Mouse (Mus musculus): ENCODE measurements around the gene Zrsr2. TPM values are rescaled to one million over a fixed set of nuclear protein-coding genes. Genes with fewer than 3 reads are reported as not detected.

The Zrsr2 gene
- total RNA-seq (2021) = 10 to 100 TPM; 23.7 to 30.2 TPM
- long read RNA-seq, experiment 1, transcript Zrsr2-201 (5 exons, 3,867 nt) = major isoform, 12 of 35 reads
- long read RNA-seq, experiment 1, transcript Zrsr2-202 (11 exons, 2,735 nt) = minor isoform, 7 of 35 reads
- long read RNA-seq, experiment 1, partial matches to known transcripts = 9 of 35 reads
- long read RNA-seq, experiment 1, other reads (novel, unspliced or antisense) = 6 of 35 reads
- long read RNA-seq, experiment 2, partial matches to known transcripts = 5 of 14 reads
- long read RNA-seq, experiment 2, other reads (novel, unspliced or antisense) = 2 of 14 reads

DNA sequence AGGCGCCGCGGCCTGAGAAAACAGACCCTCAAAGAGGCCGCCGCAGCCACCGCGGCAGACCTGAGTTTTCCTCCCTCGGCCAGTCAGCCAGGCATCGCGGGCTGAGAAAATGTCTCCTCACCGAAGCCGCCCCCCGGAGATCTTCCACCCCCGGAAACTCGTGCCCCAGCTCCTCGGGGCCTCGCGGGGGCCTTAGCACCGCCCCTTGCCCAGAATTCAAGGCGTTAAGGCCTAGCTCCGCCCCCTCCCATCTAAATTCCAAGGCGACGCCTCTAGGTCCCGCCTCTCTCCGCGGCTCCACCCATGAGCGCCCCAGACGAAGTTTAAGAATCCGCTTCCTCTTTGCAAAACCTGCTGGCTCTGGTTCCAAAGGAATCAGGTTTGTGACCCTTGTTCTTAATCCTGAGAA lies at the start of gene Zrsr2:
Gene Zrsr2 (minus strand): TSS at position 195 of the 409 bp plus-strand sequence.
- peak; percentile 85 to 92 for DNase-seq

DNA sequence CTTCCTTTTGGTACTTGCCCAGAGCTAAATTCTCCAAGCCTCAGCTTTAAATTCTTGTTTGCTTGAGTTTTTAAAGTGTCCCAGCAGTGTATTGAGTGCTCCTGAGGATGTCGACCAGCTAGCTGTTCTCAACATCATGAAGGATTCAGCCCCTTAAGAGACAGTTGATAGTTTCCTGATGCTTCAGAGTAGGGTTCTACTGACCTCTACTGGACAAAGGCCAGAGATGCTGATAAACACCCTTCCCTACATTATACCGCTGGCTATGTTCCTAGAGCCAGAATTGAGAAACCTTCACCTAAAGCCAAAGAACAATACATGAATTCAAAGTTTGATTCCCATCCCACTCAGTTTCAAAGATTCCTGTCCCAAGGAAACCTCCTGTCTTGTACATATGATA lies 46.3 kb upstream of the Zrsr2 start:
- peak in 1 of 2 experiments; percentile 26 for DNase-seq

DNA sequence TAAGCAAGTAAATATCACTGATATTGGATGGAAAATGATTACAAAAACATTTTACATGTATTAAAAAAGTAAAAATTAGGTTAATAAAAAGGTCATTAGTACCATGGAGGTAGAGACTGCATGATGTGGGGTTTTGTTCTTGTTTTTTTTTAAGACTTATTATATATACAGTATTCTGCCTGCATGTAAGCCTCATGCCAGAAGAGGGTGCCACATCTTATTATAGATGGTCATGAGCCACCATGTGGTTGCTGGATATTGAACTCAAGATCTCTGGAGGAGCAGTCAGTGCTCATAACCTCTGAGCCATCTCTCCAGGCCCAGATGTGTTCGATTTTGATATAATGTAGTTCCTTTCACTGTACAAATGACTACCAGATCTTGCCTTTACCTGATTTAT lies 41.4 kb upstream of the Zrsr2 start:
- DNase-seq = no peak

DNA sequence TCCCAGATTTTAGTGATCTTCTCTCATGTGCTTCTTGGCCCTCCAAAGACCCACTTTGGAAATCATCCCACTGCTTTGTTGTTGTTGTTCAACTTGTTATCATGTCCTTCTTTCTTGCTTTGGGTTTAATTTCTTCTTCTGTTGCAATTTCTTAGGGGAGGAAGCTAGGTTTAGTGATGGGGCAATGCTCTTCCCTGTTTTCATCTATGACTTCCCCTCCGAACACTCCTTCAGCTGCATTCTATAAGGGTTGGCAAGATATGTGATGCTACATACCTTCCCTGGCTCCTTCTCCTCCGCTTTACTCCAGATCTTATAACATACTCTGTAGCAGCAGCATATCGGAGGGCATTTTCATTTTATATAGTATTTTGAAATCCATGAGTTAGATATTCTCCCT lies 38.3 kb upstream of the Zrsr2 start:
- no peak for DNase-seq

DNA sequence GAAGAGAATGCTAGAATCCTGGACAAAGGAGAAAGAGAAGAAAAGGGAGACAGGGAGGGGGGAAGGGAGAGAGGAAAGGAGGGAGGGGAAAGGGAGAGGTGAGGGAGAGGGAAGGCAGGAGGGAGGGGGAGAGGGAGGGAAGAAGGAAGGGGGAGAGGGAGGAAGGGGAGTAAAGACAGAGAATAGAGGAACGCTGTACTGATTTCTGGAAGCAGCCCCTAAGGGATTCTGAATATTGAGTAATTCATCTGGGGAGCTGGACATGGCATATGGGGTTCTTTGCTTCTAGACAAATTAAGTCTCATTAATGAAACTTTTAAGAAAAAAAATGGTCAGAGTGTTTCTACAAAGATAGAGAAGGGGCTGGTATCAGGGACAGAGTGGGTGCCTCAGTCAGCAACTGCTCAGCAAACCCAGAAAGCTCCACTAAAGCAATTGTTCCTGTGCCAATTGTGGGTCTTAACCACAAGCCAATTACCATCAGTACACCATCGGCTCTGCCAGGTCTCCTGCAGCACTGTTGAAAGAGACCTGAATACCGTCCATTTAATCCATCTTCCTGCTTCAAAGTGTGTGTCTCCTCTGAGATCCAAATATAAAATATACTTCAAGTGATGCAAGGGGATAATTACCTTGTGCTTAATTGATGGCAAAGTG lies 29.4 kb upstream of the Zrsr2 start:
- no peak for DNase-seq

DNA sequence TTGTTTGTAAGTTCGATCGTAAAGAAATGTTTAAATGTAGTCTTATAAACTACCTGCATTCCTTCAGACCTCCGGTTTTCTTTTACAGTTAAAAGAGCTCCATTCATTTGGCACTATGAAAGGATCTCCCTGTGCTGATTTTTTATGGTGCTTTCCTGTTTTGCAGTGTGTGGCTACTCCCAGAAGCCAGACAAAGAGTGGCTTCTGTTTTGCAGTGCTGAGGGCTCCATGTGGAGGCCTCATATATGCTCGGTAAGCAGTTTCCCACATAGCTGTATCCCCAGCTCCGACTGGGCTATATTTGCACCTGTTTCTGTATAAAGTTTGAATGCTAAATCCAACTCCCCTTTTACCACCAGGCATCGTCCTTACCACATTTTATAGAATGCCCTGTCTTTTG lies 23.7 kb upstream of the Zrsr2 start:
- DNase-seq = no peak

DNA sequence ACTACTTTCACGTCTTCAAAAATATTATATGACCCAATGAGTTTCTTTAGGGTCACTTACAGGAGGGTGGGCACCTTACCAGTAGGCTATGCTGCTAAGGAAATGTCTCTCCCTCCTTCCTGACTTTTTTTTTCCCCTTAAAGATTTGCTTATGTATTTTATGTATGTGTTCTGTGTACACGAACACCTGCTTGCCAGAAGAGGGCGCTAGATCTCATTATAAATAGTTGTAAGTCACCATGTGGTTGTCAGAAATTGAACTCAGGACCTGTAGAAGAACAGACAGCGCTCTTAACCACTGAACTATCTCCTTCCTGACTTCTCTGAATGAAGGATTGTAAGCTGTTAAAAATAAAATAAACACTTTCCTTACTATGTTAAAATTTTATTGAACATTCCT lies 23.0 kb upstream of the Zrsr2 start:
- DNase-seq = no peak

DNA sequence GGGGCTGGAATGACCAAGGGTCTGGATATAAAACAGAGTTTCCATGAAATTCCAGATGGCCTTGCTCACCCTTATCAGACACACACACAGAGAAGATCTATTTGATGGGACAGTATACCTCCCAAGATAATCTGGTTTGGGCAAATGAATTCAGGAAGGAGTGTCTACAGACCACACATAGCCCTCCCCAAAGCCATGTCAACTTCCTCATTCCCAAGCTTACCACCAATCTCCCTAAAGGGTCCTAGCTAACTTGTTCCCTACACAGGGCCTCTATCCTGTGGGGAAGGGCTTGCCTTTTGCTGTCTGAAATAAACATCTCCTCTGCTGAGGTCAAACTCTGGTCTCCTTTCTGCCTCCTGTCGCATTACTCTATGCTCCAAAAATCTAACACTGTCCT lies 22.6 kb upstream of the Zrsr2 start:
- no peak for DNase-seq

DNA sequence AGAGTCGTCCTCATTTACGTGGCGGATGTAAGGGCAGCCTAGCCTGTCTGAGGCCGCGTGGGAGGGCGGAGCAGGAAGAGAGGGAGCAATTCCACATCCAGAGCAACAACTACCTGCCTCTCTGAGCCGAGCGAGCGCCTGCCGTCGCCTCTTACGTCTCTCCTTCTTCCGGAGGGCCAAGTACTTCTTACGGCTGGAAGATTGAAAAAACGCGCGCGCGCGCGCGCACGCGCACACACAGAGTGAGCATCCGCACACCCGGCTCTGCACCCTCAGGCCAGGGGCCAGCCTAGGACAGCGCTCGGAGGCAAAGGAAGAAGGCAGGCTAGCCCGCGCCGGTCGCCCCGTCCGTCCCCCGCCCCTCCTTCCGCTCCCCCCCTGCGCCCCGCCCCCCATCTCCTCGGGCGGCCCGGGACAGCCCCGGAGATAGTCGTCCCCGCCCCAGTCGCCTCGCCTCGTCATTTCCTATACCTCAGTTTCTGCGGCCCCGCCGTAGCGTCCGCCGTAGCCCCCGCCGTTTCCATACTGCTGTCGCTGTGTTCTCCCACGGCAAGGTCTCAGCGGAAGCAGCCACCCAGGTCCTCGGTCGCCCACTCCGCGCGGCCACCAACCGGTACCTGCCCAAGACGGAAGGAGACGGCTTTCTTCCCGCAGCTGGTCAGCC lies 526 bp downstream of the Zrsr2 start:
- peak; percentile 69 to 86 for DNase-seq

DNA sequence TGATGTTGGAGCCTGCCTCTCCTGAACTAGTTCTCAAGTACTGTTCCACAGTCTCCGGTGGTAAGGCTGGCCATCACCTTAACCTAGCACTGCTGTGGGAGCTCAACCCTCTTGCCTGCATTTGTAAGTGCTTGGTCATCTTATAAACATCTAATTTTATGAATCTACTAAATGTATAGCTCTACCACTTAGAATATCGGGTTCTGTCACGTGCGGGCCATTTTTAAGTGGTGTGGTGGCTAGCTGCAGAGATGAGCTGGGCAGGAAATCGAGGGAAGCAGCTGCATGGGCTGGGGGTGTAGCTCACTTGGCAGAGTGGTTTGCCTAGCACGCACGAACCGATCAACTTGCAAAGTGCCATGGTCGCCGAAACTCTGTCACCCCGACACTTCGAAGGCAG lies 1.1 kb downstream of the Zrsr2 start:
- no peak for DNase-seq

DNA sequence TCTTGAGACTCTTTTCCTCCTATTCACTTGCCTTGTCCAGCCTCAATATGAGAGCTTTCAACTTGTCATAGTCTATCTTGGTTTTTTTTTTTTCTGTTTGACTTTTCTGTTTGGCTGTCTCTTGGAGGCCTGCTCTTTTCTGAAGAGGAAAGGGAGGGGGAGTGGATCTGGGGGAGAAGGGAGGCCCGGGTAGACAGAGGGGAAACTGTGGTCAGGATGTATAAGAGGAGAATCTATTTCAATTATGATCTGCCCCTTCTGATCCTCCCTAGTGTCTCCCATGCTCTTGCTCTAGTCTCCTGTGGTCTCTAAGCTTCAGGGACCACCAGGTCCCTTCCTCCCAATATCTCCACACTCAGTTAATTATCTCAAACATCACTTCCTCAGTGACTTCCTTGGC lies 6.8 kb downstream of the Zrsr2 start:
- no peak for DNase-seq

DNA sequence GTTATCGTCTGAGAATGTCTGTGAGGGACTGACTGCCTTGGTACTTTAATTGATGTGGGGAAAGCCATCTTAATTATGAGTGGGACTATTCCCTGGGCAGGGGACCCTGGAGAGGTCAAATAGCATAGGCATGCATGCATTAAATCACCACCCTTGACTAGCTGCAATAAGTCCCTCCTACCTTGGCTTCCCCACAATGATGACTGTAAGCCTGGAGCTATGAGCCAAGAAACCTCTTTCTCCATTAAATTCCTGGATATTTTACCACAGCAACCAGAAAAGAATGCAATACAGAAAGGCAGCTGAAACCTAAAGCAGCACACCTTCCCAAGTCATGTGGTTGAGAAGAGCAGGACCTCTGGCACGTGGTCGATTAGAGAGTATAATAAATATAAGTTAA lies 14.1 kb downstream of the Zrsr2 start:
- no peak for DNase-seq

DNA sequence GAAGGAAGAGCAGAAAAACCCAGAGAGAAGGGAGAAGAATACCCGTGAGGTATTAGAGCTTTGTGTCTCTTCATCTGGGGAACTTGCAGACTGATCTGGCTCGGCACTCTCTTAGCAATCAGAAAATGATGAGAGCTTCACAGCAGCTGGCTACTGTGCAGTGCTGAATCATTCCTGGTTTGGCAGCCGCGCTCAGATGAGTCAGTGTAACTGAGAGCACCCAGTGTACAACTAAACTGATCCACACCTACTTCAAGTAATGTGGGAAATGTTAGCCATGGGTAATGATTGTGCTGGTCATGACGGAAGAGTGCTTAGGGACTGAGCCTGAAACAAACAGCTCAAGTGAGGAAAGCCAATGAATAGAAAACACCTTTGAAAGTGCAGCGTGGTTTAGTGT lies 19.9 kb downstream of the Zrsr2 start:
- DNase-seq = peak; percentile 64 to 68

DNA sequence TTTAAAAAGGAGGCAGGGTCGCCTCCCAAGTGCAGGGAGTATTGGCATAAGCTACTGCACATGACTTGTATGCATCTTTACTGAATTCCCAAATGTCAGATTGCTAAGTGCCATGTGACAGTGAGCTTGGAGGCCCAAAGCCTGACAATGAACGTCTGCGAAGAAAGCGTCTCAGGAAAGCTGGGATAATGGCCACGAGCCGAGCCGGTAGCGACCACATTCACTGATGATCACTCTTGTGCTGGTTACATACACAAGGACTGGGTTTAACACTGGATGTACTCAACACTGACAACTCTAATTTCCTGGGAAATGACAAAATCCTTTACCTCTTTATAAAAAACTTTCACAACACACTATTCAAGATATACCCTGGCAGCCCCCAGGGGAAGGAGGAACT lies 23.7 kb downstream of the Zrsr2 start:
- DNase-seq = no peak

DNA sequence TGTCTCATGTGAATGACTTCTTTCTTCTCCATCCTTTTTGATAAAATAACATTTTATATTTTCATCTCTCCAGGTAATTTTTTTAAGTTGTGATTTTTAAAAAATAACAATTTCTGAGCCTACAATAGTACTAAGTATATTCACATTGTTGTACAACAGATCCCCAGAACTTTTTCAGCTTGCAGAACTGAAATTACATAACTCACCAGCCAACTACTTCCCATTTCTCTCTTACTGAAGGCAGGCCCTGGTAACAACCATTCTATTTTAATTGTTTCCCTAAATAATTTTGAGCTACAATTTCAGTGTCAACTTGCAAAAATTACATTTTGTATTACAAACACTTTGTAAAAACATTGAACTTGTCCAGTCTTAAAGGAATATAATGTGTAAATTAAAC lies 28.9 kb downstream of the Zrsr2 start:
- DNase-seq = no peak

DNA sequence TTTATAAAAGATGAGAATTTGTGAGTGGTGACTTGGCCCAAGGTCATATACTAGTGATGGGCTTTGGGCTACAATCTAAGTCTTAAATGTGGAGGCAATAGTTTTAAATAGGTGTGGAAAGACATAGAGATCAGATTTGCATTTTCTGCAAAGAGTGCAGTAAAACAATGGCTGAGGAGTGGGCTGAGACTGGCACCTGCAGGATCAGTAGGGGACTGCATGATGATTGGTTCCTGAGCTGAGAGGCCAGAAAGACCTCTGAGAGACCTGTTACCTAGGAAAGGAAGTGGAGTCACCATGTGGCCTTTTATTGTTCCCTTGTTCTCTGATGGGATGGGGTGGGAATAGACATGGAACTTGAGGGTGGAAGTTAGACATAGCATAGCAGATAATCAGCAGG lies 45.7 kb downstream of the Zrsr2 start:
- DNase-seq = no peak

DNA sequence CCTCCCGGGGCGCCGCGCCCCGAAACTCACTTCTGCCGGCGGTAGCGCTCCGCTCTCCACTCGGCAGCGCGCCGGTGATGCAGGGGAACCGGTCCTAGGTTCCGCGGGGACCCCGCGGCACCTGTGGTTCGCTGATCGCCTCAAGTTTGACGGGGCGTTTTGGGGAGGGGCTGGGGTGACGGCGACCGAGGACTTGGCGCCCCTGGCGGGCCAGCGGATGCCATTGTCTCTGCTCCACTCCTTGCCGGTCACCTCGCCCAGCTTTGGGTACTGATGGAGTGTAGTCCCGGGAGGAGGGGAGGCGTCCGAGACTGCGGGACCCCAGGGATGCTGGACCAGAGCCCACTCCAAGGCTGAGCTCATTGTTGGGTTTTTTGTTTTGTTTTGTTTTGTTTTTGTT lies 49.1 kb downstream of the Zrsr2 start:
- DNase-seq = peak; percentile 30 to 44

DNA sequence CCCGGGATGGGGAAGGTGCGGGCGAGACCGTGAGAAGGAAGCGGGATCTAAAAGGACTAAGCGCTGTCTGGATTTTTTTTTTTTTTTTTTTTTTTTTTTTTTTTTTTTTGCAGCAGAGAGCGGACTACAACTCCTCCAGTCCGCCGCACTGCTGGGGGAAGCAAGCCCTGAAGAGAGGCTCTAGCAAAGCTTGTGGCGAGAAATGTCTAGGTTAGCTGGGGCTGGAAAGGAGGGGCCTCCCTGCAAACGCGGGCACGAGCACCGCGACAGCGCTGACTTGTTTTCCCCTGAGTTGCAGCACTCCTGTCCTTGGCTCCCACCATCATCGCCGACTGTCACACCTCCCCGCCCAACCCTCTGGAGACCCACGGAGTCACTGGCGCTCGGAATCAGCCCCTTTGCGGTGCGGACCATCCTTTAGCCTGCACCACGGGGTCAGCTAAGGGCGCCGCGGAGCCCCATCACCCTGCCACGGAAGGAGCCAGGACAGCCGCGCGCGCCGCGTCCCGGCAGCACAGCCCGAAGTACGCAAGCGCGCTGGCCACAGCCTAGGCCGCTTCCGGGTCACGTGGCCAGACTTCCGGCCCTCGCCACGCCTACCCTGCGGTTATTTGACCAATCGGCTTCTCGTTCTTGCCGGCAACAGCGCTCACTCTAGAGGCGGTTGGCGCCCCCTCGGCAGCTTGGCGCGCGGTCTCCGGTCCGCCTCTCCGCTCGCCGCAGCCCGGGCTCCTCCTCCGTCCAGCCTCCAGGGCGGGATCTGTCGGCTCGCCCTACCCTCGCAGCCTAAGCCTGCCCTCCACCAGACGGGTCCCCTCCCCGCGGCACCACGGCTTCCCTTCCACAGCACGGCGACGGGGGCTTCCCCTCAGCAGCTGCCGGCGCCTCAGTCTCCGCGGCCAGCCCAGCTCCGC lies 49.9 kb downstream of the Zrsr2 start, which contains the start of gene Ap1s2:
Gene Ap1s2 (plus strand): TSS at position 681 of the 914 bp plus-strand sequence.
- DNase-seq = peak; percentile 94 to 95

DNA sequence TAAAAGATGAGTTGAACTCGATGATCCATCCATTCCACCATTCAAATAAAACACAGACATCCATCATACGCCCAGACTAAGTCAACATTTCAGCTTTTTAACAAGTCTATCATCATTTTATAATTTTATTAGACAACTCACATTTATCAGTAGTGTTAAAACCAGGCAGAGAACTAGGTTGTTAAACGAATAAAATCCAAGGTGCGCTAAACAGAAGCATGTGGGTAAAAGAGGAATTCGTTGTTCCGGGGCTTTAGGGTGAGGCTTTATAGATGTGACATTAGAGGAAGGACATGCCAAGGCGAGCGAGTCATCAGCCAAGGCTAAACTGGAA lies 50.5 kb downstream of the Zrsr2 start:
- DNase-seq = no peak

DNA sequence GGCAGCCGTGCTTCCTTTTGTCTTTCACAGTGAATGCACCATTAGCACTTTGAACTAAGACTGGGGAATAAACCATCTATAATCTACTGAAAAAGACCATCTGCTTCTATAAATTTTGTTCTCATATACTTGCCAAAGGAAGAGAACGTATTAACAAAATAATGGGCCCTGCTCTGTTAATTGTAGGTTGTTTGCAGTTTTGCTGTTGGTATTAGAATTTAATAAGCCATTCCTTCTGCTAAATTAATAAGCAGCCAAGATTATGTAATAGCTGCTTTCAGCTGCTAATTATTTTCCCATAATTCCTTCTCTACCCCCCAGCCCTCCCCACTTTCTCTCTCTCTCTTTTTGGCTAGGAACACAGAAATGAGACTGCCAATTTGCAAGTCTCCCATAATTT lies 51.6 kb downstream of the Zrsr2 start:
- DNase-seq = no peak

DNA sequence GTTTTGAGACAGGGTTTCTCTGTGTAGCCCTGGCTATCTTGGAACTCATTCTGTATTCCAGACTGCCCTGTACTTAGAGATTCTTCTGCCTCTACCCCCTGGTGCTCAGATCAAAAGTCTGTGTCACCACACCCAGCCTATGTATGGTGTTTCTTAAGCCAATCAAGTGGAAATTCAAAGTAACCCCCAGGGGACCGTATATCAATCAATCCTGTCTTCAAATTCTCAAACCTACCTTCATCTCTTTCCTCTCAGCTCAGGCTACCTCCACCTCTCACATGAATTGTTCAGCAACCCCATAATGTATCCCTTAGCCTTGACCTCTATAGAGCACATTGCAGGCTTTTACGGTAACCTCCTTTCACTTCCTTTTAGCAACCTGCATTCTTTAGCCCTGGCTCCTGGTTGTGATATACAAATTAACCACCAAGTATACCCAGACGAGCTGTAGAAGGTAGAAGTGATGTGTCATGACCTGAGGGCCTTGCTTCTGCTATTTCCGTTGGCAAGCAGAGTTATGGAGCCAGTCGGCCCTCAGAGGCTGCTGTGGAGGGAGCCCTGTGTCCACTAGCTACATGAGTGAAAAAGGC lies 58.9 kb downstream of the Zrsr2 start:
- no peak for DNase-seq

DNA sequence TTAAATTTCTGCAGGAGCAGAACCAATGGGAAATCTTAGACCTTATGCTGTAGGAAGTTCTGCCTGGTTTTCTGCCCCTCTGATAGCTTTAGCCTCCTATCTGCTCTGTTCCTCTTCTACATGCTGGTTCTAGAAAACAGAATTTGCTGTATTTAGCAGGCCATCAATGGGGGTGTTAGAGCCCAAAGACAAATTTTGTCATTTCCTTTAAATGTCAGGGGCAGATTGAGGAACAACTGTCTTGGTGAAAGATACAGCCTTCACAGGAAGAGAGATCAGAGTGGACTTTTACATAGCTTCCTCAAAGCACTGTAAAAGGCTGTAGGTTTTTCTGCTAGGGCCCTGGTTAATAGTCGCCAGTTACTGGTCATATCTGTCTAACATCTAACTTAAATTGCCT lies 61.1 kb downstream of the Zrsr2 start:
- DNase-seq = no peak

All from adrenal gland, postnatal 36 days (tissue).